Mouse (Mus musculus) MN1 (cell line): ENCODE measurements around the gene Tmem191c.

Experiments
- DNase-seq: peaks from one replicate; pipeline ENCODE4 v3.0.0-alpha.2; 2016; ENCODE audit warnings: low spot score

Gene Tmem191c

GRCm38 (mm10) chr16:17266113-17266512 lies 9.8 kb upstream of the Tmem191c start:
- no peak for DNase-seq

GRCm38 (mm10) chr16:17267937-17268336 lies 7.9 kb upstream of the Tmem191c start:
- no peak for DNase-seq

DNA sequence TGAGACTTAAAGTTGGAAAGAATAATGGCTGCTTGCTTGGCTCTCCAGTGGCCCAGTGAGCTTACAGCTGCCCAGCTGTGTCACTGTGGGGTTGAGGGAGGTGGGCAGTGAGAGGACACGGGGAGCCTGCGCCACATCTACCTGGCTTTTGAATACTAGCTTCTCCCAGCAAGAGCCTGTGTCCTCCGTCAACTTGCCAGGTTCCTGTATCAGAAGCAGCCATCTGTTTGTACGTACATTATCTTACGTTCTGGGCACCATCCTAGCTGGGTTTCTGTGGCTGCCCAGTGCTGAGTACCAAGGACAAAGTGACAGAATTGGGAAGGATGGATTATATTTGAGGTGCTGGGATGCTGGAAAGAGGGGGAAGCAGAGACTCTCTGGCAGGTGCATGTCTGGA lies 6.0 kb upstream of the Tmem191c start:
- DNase-seq = no peak

- no peak for DNase-seq
These were observed 4.8 kb upstream of the Tmem191c start for GRCm38 (mm10) chr16:17271124-17271523.

DNA sequence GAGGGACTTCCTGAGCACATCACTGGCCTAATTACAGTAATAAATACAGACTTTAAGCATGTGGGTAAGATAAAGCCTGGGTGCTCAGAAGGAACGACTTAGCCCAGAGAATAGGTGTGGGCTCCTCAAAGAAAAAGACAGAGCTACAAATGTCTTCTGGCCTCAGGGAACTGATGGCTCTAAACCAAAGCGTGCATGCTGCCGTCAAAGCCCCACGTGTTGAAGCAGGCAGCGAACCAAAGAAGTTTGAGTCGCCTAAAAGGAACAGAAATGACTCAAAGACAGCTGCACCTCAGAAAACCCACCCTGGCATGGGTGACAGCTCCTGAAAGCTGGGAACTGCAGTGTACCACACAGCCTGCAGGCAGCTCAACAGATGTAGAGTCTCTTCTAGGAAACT lies 4.0 kb upstream of the Tmem191c start:
- DNase-seq = no peak

- peak; percentile 95 for DNase-seq
These were observed 581 bp downstream of the Tmem191c start for GRCm38 (mm10) chr16:17276164-17277151.

DNA sequence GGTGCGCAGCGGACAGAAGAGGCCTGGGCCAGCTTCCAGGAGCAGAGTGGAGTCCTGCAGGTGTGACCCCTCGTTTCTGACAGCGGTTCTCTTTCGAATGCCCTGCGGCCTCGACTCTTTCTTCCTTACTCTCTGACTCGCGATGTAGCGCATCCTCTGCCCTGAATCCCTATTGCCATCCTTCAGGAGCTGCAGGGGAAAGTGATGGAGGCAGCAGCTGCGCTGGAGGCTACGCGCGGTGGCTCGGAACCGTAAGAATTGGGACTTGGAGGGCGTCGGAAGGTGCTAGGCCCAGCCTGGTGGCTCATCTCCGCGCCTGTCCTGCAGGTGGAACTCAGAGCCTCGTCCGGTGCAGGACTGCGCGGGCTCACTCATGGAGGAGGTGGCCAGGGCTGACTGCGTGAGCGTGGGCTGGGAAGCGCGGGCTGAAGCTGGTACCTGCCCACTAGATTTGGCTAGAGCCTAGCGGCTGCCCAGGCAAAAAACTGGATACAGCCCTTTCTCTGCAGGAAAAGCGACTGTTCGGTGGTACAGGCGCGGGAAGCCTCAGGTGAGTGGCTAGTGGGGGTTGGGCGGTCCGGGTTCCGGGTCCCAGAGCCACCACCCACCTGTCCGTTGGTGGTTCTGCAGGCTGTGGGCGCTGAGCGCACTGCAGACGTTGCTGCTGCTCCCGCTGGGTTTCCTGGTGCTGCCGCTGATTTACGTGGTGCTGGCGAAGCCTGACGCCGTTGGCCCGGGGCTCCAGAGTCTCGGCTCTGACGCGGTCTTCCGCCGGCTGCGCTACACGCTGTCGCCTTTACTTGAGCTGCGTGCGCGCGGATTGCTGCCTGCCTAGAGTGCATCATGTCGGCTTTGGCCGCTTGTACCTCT lies 1.7 kb downstream of the Tmem191c start:
- DNase-seq = no peak

DNA sequence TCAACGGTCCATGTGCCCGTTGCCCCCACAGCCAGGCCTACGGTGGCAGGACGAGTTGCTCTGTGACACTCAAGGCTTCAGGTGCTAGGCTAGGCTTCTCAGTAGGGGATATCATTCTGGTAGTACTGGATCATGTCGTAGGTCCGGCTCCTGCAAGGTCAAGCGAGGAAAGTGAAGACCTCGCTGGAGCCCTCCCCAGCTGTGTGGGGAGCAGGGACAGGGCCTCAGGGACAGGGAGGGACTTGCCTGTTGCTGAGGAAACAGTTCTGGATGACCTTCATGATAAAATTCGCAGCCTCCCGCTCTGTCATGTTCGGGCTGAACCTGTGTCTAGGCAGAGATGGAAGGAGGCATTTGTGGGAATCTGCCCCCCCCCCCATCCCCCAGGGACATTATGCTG lies 4.6 kb downstream of the Tmem191c start:
- DNase-seq = no peak

DNA sequence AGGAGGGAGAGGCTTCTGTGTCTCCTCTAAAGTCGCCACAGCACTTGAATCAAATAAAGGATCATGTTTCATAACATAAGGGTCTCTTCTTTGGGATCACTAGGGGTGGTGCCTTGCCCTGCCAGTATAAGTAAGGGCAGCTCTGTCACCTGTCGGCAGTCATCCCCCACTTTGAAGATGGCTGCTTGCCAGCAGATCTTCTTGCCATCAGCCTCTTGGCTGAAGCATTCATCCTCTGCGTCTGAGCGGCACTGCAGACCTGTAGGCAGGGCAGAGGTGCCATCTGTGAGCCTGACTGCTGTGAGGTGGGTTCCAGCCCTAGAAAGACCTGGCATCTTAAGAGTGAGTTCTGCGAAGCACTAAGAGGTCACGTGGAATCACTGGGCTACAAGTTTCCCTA lies 7.3 kb downstream of the Tmem191c start:
- DNase-seq = no peak

- no peak for DNase-seq
These were observed 11.2 kb downstream of the Tmem191c start for GRCm38 (mm10) chr16:17287103-17287502.

GRCm38 (mm10) chr16:17291016-17291415 lies 15.1 kb downstream of the Tmem191c start:
- DNase-seq = no peak

GRCm38 (mm10) chr16:17292751-17293150 lies 16.9 kb downstream of the Tmem191c start:
- DNase-seq = peak; percentile 70

DNA sequence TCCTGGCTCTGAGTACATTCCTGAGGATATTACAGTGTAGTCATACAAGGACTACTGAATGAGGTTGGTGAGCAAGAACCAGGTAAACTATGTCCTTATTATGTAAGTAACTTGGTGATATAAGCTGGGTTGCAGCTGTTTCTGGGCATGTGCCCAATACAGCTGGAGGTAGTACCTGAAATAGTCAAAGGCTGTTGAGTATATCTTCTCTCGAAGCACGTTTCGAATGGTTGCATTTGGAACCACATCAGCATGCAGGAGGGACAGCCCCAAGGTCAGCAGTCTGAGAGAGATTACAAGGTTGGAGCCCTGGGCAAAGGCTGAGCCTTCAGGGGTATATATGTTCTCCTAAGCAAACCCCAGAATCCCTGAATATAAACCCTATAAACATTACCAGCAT lies 24.9 kb downstream of the Tmem191c start:
- no peak for DNase-seq

GRCm38 (mm10) chr16:17303521-17304245 lies 27.8 kb downstream of the Tmem191c start:
- DNase-seq = no peak

GRCm38 (mm10) chr16:17307461-17307860 lies 31.6 kb downstream of the Tmem191c start:
- no peak for DNase-seq

- DNase-seq = no peak
These were observed 33.2 kb downstream of the Tmem191c start for GRCm38 (mm10) chr16:17309036-17309435.

DNA sequence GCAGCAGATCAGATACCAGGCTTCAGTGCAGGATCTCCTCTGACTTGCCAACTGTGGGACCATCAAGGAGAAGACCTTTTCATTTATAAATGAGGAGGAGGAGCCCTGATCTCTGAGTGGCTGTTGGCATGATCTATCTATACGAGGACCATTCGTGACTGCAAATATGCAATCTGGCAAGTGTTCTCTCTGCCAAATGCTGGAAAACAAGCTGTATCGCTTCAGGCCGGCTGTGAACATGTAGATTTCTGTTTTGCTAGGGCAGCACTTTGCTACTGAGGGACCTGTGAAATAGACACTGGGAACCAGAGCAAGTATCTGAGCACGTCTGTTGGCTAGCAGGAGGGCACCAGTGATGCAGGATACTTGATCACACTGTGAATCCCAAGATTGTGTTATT lies 36.7 kb downstream of the Tmem191c start:
- no peak for DNase-seq

DNA sequence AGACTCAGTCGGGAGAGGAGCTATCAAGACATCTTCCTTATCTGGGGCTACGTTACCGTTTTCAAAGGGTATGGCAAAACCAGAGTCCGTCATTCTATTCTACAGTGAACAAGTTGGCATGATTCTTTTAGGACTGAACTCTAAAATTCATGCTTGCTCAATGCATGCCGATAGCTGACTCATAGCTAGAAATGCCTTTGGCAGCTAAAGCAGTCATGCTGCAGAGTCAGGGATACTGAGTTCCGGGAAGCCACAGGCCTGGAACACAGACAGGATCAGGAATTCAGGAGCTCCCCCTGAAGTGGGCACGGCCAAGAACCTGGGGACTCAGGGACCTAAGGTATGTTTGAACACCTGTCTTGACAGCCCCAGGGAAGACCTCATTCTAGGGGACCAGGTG lies 40.7 kb downstream of the Tmem191c start:
- DNase-seq = no peak

GRCm38 (mm10) chr16:17321481-17321880 lies 45.6 kb downstream of the Tmem191c start:
- no peak for DNase-seq

DNA sequence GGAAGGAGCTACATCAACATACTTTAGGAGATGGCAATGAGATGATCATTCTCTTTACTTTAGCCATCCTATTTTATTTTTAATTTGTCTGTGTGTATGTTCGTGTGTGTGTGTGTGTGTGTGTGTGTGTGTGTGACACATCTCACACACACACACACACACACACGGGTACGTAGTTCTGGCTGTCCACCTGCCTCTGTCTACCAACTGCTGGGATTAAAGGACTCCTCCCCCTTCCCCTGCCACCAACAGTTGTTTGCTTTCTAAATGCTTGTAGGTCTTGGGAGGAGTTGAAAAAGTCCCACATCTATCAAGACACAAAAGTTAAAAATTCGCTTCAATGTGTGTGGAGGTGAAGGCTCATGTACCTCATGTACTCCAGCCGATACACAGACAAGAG lies 48.9 kb downstream of the Tmem191c start:
- no peak for DNase-seq

DNA sequence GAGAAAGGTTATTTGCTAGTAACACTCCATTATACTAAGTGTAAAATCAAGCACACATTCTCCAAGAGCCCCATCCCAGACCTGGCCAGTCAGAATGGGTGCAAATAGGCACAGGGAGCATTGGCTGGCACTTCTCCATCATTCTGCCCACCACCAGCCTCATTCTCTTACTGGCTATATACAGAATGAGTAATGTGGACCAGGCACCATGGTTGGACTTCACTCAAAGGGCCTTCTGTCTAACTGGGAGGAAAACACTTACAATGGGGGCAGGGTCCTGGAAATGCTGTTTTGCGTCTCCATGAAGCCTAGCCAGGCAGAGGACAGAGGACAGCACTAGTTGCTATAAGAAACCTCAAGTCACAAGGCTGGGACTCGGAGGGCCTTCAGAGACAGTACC lies 50.2 kb downstream of the Tmem191c start:
- DNase-seq = no peak
